Mouse (Mus musculus) cortical plate, adult 2 months (tissue): ENCODE data around the gene Cyp27a1.

Experiments used
- CTCF ChIP-seq: fragments of 200-500 bp; IDR thresholded peaks from 2 replicates; pipeline ENCODE4 v1.5.1; 2011; ENCODE audit warnings: mild to moderate bottlenecking, control low read depth, low read length; ENCODE audit not compliant: insufficient read depth; ENCODE audit errors: extremely low read depth
- POLR2A ChIP-seq: fragments of 200-500 bp; IDR thresholded peaks from 2 replicates; pipeline ENCODE4 v1.6.1; 2011; ENCODE audit warnings: mild to moderate bottlenecking, low read length, control low read depth; ENCODE audit not compliant: insufficient read depth; ENCODE audit errors: extremely low read depth

DNA sequence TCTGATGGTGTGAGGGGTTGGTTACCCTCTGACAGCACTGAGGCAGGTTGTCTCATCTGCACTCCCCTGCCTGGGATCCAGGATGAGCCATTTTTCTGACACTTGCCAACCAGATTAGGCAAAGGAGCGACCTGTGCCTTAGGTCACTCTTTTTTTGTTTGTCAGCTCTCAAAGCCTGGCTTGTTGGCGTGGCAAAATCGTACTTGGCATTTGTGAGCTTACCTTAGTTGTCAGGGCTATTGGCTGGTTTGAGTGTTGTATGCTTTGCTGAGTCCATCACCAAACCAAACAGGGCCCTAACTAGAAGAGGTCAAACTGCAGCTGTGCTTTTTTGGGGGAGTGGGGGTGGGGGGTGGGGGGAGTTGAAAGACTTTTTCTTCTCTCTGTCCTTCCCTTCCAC, 5.9 kb downstream of the Cyp27a1 start:
- TF ChIP-seq CTCF (no peak), POLR2A (no peak)
